Mouse (Mus musculus) C2C12 (cell line): Measurements from ENCODE around the gene Fez2. TPM values are rescaled to one million over a fixed set of nuclear protein-coding genes. Genes with fewer than 3 reads are reported as not detected.
A peak's percentile ranks its signal among the peaks of the same experiment; 100 is the strongest.

Experiments
- H3K27me3 ChIP-seq: one replicate; pipeline ENCODE4 v1.6.1; 2011; ENCODE audit not compliant: control insufficient read depth, insufficient read depth, insufficient read length
- H3K36me3 ChIP-seq: one replicate; pipeline ENCODE4 v1.6.1; 2011; ENCODE audit not compliant: control insufficient read depth, insufficient read depth
- H3K4me3 ChIP-seq: one replicate; pipeline ENCODE4 v1.5.1; 2011; ENCODE audit warnings: mild to moderate bottlenecking, control low read depth; ENCODE audit not compliant: poor library complexity, insufficient read depth, severe bottlenecking
- H3K79me2 ChIP-seq: one replicate; pipeline ENCODE4 v1.6.1; 2011; ENCODE audit not compliant: control insufficient read depth, insufficient read depth
- H3K79me3 ChIP-seq: one replicate; pipeline ENCODE4 v1.6.1; 2011; ENCODE audit warnings: low read depth, control low read depth
- H3ac ChIP-seq: one replicate; pipeline ENCODE3; 2011; ENCODE audit warnings: low read depth; ENCODE audit not compliant: control insufficient read depth, insufficient read length
- CEBPB ChIP-seq: IDR thresholded peaks from one replicate; pipeline ENCODE4 v1.6.1; 2011; ENCODE audit warnings: low read depth, mild to moderate bottlenecking, control low read depth, moderate library complexity
- CTCF ChIP-seq: IDR thresholded peaks from one replicate; pipeline ENCODE4 v1.5.1; 2011; ENCODE audit not compliant: control insufficient read depth, insufficient read depth, insufficient read length
- FOSL1 ChIP-seq: IDR thresholded peaks from one replicate; pipeline ENCODE4 v1.8.0; 2011; ENCODE audit warnings: mild to moderate bottlenecking, low read length; ENCODE audit not compliant: poor library complexity, insufficient read depth, severe bottlenecking
- MAX ChIP-seq: IDR thresholded peaks from one replicate; pipeline ENCODE4 v1.6.1; 2011; ENCODE audit warnings: mild to moderate bottlenecking, control low read depth
- MYOD1 ChIP-seq: IDR thresholded peaks from one replicate; pipeline ENCODE4 v1.6.1; 2011; ENCODE audit warnings: low read depth; ENCODE audit not compliant: control insufficient read depth, insufficient read length
- MYOG ChIP-seq: IDR thresholded peaks from one replicate; pipeline ENCODE4 v1.6.1; 2011; ENCODE audit not compliant: control insufficient read depth, insufficient read length; ENCODE audit errors: extremely low read depth
- USF1 ChIP-seq: IDR thresholded peaks from one replicate; pipeline ENCODE4 v1.6.1; 2011; ENCODE audit warnings: low read depth, mild to moderate bottlenecking, control low read depth, moderate library complexity
- polyA plus RNA-seq: library from polyadenylated mRNA; unstranded; fragments of >200 nt; fragmentation: generic; extraction: Trizol; gene quantifications from one replicate; pipeline ENCODE4 v1.2.1, GENCODE M21; 2012; ENCODE audit warnings: missing spikeins

Gene Fez2
- polyA plus RNA-seq, 1 experiment = 31.9 TPM

- Histone ChIP-seq H3K4me3 (no peak overlapping the region), H3K79me2 (no peaks in the 10 kb centered on the region), H3ac (no peak overlapping the region), H3K27me3 (no peaks in the 10 kb centered on the region), H3K79me3 (no peaks in the 10 kb centered on the region), H3K36me3 (no peaks in the 10 kb centered on the region)
- TF ChIP-seq USF1 (no peak), FOSL1 (no peak)
These were observed 36.4 kb upstream of the Fez2 start for GRCm38 (mm10) chr17:78454189-78454977.

GRCm38 (mm10) chr17:78453529-78453928 lies 35.6 kb upstream of the Fez2 start:
- Histone ChIP-seq H3K4me3 (no peak overlapping the region), H3ac (no peak overlapping the region), H3K79me2 (no peaks in the 10 kb centered on the region), H3K79me3 (no peaks in the 10 kb centered on the region), H3K27me3 (no peaks in the 10 kb centered on the region), H3K36me3 (no peaks in the 10 kb centered on the region)
- TF ChIP-seq CTCF (no peak), FOSL1 (no peak), MAX (no peak), CEBPB (no peak), MYOG (no peak), USF1 (no peak), MYOD1 (no peak)

- Histone ChIP-seq H3K79me3 (no peaks in the 10 kb centered on the region), H3ac (no peak overlapping the region)
These were observed 33.9 kb upstream of the Fez2 start for GRCm38 (mm10) chr17:78451886-78452285.

GRCm38 (mm10) chr17:78451332-78451793 lies 33.4 kb upstream of the Fez2 start:
- no peaks in the 10 kb centered on the region for H3K36me3 ChIP-seq
- TF ChIP-seq CEBPB (no peak), USF1 (no peak), FOSL1 (no peak), MYOD1 (no peak), CTCF (no peak), MYOG (no peak)
- H3K79me2 ChIP-seq = no peaks in the 10 kb centered on the region
- no peaks in the 10 kb centered on the region for H3K79me3 ChIP-seq
- H3K27me3 ChIP-seq = no peaks in the 10 kb centered on the region
- H3K4me3 ChIP-seq = no peak overlapping the region
- no peak overlapping the region for H3ac ChIP-seq

More at GRCm38 (mm10) chr17:78451886-78452285, 33.9 kb upstream of the Fez2 start:
- no peaks in the 10 kb centered on the region for H3K79me2 ChIP-seq
- no peaks in the 10 kb centered on the region for H3K36me3 ChIP-seq
- H3K27me3 ChIP-seq = no peaks in the 10 kb centered on the region
- no peak for TF ChIP-seq CEBPB
- TF ChIP-seq MYOG = no peak
- TF ChIP-seq MYOD1 = no peak
- TF ChIP-seq FOSL1 = no peak
- TF ChIP-seq CTCF = no peak
- H3K4me3 ChIP-seq = no peak overlapping the region

GRCm38 (mm10) chr17:78449635-78450197 lies 31.8 kb upstream of the Fez2 start:
- no peak for TF ChIP-seq MYOD1
- peak; percentile 65 for TF ChIP-seq CEBPB
- no peaks in the 10 kb centered on the region for H3K79me2 ChIP-seq
- no peak overlapping the region for H3ac ChIP-seq
- H3K36me3 ChIP-seq = no peaks in the 10 kb centered on the region
- H3K4me3 ChIP-seq = no peak overlapping the region
- H3K79me3 ChIP-seq = no peaks in the 10 kb centered on the region
- H3K27me3 ChIP-seq = no peaks in the 10 kb centered on the region

GRCm38 (mm10) chr17:78444826-78445225 lies 26.9 kb upstream of the Fez2 start:
- Histone ChIP-seq H3K27me3 (no peaks in the 10 kb centered on the region), H3K79me3 (no peaks in the 10 kb centered on the region), H3K36me3 (no peaks in the 10 kb centered on the region), H3ac (no peak overlapping the region), H3K4me3 (no peak overlapping the region), H3K79me2 (no peaks in the 10 kb centered on the region)
- no peak for TF ChIP-seq MYOD1
- peak; percentile 40 for TF ChIP-seq FOSL1
- peak; percentile 45 for TF ChIP-seq CEBPB
- no peak for TF ChIP-seq CTCF
- no peak for TF ChIP-seq USF1
- no peak for TF ChIP-seq MAX
- TF ChIP-seq MYOG = no peak
